Mouse (Mus musculus): ENCODE measurements around the gene Hs6st1.
"Not testable (repeated sequence)": the region's sequence is repeated elsewhere in the genome, so short reads cannot be mapped to it uniquely, and the experiment has no call there.

The Hs6st1 gene

DNA sequence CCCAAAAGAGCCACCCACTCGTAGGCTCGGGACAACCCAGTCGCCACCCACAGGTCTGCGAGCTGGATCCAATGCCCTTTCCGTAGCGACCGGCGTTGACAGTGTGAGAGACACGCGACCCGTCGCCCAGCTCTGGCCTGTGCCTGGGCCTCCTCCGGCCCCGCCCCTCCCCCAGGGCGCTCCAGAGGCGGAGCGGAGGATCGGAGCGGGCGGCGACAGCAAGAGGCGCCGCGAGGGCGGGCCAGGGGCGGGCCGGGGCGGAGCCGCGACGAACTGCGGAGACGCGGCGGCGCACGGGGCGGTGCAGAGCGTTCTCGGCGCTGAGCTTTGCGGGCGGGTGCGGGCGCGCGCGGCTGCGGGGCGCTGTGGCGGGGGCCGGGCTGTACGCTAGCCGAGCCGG is at the start of gene Hs6st1:
Hs6st1 (plus strand) TSS at position 325 of the 400 bp plus-strand sequence.
- in situ Hi-C loops (cut with MboI, MseI) = loop anchor here in 1 of 2 experiments (5.0 to 25.0 kb wide), 3 partner anchors 209 to 1606 kb away; partner anchors contain the start of gene Ptpn18

DNA sequence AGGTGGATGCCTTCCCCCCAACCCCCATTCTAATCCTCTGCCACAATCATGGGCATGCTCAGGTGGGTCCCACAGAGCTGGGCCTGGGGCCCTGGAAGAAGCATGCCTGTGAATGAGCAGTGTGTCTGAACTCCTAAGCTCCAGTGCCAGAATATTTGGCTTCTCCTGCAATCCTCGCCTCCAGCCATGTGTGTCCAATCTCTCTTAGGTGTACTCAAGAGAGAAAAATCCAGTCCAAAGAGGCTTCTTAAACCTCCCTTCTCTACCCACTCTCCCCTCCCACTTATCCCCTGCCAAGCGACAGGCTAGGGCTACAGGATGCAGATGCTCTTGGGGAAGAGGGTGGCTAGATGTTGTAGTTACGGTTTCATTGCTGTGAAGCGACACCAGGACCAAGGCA is 49.6 kb upstream of the Hs6st1 start:
- in situ Hi-C loops (cut with MboI, MseI) = loop anchor here in 1 of 2 experiments (10.0 kb wide), 1 partner anchor 1084 kb away; no protein-coding TSS in a partner anchor

DNA sequence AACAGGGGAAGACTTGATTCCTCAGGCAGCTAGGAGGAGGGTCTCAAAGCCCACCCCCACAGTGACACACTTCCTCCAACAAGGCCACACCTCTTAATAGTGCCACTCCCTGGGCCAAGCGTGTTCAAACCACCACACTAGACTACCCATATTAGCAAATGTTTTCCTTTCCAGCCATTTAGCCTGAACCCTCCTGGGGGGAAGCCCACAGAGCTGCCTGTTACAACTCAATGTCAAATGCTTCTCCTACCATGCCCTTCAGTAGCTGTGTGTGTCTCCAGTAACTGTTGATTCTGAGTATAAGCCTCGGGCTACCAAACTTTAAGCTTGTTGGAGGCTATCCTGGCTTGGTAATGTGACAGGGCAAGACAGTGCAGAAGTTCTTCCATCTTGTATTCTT is 49.0 kb upstream of the Hs6st1 start:
- in situ Hi-C loops (cut with MboI, MseI) = loop anchor here in 1 of 2 experiments (10.0 kb wide), 1 partner anchor 1084 kb away; no protein-coding TSS in a partner anchor

DNA sequence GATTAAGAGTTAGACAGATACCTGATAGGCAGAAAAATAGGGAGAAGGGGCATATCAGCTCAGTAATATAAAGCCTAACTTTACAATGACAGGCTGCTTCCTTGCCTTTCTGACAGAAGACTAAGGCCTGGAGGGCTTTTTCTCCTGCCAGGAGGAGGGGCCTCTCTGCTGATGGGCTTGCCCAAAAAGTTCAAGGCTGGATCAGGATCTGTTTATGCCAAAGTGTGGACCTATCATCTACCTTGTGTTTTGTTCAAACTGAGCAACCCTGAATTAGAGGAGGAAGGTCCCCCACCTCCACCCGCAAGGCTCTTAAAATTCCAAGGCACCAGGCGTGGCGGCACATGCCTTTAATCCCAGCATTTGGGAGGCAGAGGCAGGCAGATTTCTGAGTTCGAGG is 47.9 kb upstream of the Hs6st1 start:
- in situ Hi-C loops (cut with MboI, MseI) = no loop called here

DNA sequence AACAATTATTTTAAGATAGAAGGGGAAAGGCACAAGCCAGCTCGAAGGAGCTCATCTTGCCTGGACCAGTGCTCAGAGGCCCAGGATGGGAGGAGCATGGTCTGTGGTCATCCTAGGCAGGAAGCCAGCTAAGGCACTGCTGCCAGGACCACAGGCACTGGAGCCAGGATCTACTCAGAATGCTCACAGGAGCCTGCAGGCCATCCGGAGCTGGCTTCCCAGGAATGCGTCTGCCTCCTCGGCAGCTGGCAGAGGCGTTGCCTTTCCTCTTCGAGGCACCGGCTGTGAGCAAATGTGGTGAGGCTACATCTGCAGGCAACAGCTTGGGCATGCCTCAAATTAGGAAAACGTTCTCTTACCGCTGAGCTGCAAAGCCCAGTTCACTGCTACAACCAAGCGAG is 37.8 kb upstream of the Hs6st1 start:
- in situ Hi-C loops (cut with MboI, MseI) = no loop called here

DNA sequence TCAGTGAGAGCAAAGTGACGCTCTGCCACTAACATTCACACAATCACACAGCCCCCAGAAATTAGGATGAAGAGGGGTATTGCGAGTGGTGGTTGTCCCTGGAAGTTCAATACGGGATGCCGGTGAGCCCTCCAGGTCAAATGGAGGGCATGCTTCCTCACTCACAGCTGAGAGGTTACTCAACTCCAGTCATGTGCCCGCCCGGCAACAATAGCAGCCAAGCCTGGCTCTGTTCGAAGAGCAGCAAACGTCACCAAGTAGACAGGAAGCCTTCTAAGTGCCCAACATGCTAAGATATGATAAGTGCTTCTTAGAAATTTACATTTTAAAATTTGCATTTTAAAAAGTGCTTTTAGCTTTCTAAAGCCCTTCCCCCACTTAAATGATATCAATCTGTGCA is 29.4 kb upstream of the Hs6st1 start:
- in situ Hi-C loops (cut with MboI, MseI) = no loop called here

DNA sequence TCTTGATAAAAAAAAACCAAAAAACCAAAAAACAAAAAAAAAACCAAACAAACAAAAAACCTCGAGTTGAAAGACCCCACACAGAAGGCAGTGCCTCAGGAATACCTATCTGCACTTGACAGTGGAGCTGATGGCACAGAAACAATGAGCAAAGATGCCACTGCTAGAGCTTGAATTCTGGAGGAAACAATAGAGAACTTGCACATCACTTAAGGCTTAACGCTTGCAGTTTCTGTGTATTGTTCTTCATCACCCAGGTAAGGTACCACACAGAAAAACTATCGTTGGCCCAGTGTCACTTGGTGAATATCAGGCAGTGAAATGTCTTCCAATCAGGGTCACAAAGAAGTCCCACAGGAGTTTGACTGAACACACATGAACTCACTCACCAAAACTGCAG is 26.1 kb upstream of the Hs6st1 start:
- in situ Hi-C loops (cut with MboI, MseI) = no loop called here

DNA sequence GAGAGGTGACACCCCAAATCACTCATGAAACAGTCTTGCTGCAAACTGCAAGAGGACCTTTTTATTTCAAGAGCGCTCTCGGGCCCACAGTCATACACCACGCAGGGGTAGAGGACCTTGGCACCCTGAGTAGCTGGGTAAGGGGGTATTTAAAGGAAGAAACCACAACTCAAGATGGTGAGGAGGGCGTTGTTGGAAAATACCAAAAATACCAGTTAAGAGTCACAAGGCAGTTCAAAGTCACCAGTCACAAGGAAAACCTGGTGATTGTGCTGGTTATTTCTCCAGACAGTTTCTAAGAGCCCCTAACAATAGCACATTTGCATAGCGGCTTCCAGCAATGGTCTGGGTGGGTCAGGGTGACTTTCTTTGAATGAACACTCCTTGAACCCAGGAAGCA is 24.4 kb upstream of the Hs6st1 start:
- in situ Hi-C loops (cut with MboI, MseI) = not testable (repeated sequence)

DNA sequence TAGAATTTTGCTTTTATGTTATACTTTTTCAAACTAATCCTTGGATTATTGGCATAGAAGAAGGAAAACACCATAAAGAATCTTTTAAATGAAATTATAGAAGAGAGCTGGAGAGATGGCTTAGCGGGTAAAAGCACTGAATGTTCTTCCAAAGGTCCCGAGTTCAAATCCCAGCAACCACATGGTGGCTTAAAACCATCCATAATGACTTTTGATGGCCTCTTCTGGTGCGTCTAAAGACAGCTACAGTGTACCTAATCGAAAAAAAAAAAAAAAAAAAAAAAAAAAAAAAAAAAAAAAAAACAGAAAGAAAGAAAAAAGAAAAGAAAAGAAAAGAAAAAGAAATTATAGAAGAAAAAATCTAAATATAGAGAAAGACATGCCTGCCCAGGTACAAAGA is 23.9 kb upstream of the Hs6st1 start:
- in situ Hi-C loops (cut with MboI, MseI) = no loop called here

DNA sequence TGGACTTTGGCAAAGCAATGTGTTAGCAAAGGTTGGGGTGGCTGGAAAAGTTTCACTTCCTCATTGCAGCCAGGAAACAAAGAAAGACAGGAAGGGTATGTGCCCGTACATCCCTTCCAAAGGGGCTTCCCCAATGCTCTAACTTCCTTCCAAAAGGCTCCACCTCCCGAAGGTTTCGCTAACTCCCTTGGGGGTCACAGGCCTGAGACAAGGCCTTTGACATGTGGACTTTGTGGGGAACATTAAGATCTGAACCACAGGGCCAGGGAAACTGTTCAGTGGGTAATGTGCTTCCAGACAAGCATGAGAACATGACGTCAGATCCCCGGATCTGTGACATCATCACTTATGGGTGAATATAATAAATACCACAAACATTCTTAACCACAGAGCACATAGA is 15.5 kb upstream of the Hs6st1 start:
- in situ Hi-C loops (cut with MboI, MseI) = loop anchor here in 1 of 2 experiments (25.0 kb wide), 1 partner anchor 1590 kb away; the partner anchor contains the start of gene Ptpn18

DNA sequence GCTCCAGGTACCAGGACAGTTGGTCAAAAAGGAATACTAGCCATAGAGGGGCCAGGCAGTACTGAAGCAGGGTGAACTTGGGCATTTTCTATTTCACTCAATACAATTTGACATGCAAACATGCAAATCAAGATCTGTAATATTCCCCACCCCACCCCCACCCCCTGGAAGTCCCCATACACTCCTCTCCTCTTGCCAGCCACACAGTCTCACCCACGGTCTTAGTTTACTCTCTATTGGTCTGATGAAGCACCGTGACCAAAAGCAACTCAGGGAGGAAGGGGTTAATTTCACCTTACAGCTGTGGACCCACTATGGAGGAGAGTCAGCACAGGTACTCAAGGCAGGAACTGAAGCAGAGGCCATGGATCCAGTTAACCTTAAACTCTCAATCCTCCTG is 14.6 kb upstream of the Hs6st1 start:
- in situ Hi-C loops (cut with MboI, MseI) = loop anchor here in 1 of 2 experiments (25.0 kb wide), 1 partner anchor 1591 kb away; the partner anchor contains the start of gene Ptpn18

DNA sequence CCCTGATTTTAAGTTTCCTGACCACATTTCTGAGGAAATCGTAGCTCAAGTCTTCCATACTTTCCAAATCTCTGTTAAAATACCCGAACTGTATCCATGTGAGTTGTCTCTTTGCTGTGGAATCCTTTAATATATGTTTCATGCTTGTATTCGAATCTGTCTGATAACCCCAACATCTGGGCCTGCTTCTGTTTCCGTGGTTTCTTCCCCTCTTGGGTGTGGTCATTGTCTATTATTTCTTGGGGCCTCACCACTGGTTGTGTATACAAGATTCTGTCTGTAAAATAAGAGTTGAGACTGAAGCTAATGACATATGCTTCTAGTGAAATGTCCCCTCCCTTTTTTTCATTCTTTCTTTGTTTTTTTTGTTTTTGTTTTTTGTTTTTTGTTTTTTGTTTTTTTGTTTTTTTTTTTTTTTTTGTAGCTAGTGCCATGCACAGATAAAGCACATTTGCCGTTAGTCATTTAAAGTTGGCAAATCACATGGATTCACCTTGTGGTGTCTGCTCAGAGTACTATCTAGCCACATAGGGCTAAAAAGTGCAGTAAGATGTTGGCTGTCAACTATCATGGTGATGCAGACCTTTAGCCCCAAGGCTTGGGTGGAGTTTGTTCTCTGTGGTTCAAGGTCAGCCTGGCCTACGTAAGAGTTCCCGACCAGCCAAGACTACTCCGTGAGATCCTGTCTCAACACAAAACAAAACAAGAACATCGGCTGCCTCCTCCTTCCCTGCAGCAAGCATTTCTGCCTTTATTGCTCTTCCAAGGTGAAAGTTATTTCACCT is 13.8 kb upstream of the Hs6st1 start:
- in situ Hi-C loops (cut with MboI, MseI) = loop anchor here in 1 of 2 experiments (25.0 kb wide), 1 partner anchor 1592 kb away; the partner anchor contains the start of gene Ptpn18

DNA sequence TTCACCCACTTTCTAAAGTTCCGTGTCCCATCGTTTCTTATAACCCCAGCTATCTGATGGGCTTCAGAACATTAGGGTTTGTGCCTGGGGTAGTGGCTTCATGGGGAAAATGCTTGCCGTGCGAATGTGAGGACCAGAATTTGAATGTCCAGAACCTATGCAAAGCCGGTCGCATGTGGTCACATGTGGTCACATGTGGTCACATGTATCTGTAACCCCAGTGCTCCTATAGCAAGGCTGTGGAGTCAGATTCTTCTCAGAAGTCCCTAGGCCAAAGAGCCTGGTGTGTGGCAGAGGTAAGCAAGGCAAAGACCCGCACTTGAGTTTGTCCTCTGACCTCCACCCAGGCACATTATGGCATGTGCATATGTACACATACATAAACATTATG is 13.2 kb upstream of the Hs6st1 start:
- in situ Hi-C loops (cut with MboI, MseI) = loop anchor here in 1 of 2 experiments (25.0 kb wide), 1 partner anchor 1593 kb away; the partner anchor contains the start of gene Ptpn18

DNA sequence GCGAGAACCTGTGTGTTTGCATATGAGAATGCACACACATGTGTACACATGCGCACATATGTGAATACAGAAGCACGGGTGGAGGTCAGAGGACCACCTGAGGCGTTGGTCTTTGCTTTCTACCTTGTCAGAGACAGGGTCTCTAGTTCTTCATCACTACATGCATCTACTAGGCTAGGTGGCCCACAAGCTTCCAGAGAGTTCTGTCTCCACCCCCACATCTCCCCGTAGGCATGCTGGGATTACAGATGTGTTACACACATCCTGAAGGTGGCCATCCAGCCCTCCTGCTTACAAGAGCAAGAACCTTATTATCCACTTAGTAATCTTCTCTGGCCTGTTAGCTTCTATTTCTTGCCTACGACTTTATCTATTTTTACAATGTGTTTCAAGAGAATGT is 8.8 kb upstream of the Hs6st1 start:
- in situ Hi-C loops (cut with MboI, MseI) = loop anchor here in 1 of 2 experiments (25.0 kb wide), 1 partner anchor 1597 kb away; the partner anchor contains the start of gene Ptpn18

DNA sequence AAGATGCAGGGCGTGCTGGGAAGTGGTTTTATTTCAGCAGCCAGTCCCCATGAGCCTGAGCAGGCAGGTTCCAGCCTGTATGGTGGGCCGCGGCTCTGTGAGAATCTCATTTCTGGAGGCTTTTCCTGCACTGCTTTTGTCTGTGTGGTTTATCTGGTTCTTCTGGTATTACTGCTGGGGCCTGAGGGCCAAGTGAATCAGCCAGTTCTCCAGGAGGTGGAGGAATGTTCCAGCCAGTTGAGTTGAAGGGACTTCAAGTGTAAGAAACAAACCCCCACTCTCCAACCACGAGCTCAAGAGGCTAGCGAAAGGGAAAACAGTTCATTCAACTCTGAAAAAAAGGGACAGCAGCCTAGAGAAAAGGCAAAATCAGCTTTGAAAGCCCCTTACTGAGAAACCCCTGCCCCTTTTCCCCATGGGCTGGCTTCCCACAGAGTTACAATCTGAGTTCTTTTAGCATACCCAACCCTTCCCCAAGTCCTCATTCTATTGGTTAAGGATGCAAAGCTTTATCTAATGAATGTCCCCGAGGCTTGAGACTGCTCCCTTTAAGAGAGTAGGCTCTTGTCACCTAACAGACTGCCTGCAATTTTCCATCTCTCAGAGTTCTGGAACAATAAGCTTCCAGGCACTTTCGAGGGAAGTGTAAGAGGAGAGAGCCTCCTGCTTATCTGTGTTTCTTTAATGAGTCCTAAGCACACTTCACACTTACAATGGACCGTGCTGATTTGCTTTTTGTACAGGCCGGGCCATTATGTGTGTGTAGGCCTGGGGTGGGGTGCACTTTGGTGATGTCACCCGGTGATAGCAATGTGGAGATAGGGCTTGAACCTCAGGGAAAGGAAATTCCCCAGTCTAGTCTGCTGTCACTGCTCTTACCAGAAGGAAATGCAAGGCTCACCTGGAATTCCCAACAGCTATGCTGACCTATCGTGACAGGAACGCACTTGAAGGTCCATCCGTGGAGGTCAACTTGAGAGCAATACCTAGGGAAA is 7.9 kb upstream of the Hs6st1 start:
- in situ Hi-C loops (cut with MboI, MseI) = loop anchor here in 1 of 2 experiments (25.0 kb wide), 1 partner anchor 1598 kb away; the partner anchor contains the start of gene Ptpn18

DNA sequence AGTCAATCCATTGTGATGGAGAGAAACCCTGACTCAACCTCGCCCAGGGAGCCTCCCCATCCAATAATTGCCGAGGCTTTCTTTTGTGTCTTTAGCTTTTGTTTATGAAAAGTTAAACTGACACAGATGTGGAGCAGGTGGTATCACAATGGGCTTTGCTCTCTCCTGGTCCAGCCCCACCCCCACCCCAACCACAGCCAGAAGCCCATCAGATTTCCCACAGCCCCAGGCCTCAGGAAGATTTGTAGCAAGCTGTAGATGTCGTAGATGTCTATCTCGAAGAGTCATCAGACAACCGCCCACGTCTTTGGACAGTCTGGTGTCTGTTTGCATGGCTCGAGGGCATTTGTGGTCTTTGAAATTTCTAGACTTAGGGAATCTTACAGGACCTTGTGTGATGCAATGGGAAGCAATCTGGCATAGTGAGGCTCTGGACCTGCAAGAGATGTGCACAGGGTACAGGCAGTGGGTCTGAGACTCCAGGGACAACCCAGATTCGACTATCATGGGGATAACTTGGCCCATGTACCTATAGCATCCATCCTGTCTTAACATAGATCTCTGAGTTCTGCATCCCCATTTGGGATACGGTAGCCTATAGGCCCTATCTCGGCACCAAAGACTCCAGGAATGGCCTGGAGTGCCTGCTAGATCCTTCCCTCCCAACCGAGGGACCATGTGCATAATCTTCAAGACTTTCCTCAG is 6.8 kb upstream of the Hs6st1 start:
- in situ Hi-C loops (cut with MboI, MseI) = loop anchor here in 1 of 2 experiments (25.0 kb wide), 1 partner anchor 1599 kb away; the partner anchor contains the start of gene Ptpn18

DNA sequence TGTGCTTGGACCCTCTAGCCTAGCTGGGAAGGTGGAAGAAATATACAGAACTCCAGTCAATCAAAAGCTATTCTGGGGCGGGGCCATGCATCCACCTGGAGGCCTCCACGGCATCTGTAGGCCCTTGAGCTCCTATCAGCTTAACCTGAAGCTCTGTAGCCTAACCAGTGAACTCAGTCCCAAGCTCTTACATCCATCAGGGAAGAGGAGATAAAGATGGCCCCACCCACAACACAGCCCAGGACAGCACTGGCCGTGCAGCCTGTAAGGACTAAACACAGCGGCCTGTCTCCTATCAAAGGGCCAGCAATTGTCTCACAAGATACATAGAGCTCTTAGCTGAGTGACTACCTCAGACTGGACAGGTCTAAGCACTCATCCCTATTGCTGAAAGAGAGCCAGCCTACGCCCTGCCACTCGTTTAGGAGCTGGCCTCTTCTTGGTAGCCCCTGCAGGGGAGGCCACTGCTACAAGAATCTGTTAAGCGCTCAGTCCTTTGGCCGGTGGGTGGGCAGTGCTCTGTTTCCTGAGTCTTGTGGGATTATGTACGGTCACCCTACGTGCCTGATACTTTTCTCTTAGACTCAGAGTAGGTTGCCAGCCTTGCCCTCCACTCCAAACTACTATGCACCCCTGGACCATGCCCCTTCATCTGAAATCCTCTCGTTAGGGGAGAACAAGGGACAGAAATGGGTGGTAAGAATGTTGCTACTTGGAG is 6.0 kb upstream of the Hs6st1 start:
- in situ Hi-C loops (cut with MboI, MseI) = loop anchor here in 1 of 2 experiments (25.0 kb wide), 1 partner anchor 1600 kb away; the partner anchor contains the start of gene Ptpn18

DNA sequence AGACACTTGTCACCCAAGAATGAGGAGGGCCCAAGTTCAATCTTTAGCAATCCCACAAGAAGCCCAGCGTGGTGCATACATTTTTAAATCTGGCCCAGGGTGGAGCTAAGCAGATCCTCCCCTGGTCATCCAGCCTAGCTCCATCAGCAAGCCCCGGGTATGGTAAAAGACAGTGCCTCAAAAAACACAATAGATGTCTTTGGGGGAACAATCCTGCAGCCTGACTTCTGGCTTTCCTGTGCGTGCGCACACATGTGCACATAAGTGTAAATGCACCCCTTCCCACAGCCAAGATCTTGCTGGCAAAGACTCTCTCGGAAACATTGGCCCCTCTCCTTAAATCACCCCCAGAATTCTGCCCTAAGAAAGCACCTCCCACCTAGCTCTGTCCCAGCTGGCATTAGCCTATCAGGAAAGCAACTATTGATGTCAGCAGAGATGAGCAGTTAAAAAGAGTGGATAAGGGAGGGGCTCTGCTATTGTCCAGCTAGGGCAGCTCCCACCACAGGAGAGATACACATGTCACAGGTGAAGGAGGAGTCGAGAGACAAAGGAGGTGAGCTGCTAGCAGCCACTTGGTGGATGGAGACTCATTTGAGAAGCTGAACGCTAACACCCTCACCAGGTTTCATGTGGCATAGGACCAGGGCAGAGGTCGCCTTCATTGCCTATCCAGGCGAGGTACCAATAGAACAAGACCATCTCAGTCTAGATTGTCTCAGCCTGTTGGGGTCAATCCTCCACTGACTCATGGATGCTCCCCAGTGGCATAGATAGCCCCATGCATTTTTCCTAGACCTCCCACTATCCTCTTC is 5.2 kb upstream of the Hs6st1 start:
- in situ Hi-C loops (cut with MboI, MseI) = loop anchor here in 1 of 2 experiments (25.0 kb wide), 1 partner anchor 1601 kb away; the partner anchor contains the start of gene Ptpn18

DNA sequence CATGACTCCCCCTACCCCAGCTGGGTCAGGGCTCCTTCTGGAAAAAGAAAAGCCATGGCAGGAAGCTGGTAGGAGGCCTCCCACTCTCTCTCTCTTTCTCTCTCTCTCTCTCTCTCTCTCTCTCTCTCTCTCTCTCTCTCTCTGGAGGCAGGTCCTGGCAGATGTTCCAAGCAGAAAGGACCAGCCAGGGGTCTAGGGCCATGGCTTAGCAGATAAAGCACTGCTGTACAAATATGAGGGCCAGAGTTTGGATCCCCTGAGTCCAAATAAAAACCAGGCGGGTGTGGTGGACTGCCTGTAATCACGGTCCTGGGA is 4.6 kb upstream of the Hs6st1 start:
- in situ Hi-C loops (cut with MboI, MseI) = loop anchor here in 1 of 2 experiments (25.0 kb wide), 1 partner anchor 1601 kb away; the partner anchor contains the start of gene Ptpn18

All from T-helper 17 cell (primary cell).